Mouse (Mus musculus) liver, embryonic 14.5 days (tissue): ENCODE data around the gene Nfx1.

Experiments used
- CTCF ChIP-seq: IDR thresholded peaks from 2 replicates; pipeline ENCODE4 v1.5.1; 2016; ENCODE audit warnings: antibody characterized with exemption, low read depth, control low read depth
- EP300 ChIP-seq: IDR thresholded peaks from 2 replicates; pipeline ENCODE4 v1.6.1; 2016; ENCODE audit warnings: antibody characterized with exemption, low read depth

GRCm38 (mm10) chr4:41029372-41029771 is 58.7 kb downstream of the Nfx1 start:
- TF ChIP-seq CTCF = no peak
- TF ChIP-seq EP300 = no peak
